Mouse (Mus musculus): ENCODE measurements around the gene Hist1h2br. TPM values are rescaled to one million over a fixed set of nuclear protein-coding genes. Genes with fewer than 3 reads are reported as not detected.
"Not testable (repeated sequence)": the region's sequence is repeated elsewhere in the genome, so short reads cannot be mapped to it uniquely, and the experiment has no call there.

The Hist1h2br gene
- polyA plus RNA-seq, 1 experiment from 2014 or later, result 34.3 TPM

DNA sequence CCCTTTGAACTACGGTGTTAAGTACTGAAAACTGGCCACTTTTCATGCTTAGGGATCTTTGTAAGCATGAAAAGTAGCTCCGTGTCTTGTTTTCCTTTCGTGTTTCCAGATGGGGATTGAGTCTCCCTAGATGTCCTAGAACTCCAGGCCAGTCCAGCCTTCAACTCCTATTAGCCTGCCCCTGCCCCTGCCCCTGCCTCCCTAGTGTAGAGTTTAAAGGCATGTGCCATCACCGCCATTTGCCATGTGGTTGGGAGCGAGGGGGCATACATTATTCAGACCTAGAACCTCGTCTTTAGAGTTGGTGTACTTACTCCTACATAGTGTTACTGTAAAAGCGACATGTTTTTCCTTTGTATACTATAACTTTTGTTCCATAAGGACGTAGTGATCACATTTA is 22.5 kb upstream of the Hist1h2br start:
- not testable (repeated sequence) for H3K4me2 ChIP-seq; H3K27me3 ChIP-seq; H3K4me1 ChIP-seq; ATAC-seq (ENCODE audit: insufficient number of reproducible peaks, insufficient read depth, low FRiP score, low TSS enrichment, low read depth); H3K9me3 ChIP-seq; H3K9ac ChIP-seq; H3K27ac ChIP-seq; H3K36me3 ChIP-seq; H3K4me3 ChIP-seq
- WGBS, result no CpG with 5 or more reads among the region's 8 CpGs

DNA sequence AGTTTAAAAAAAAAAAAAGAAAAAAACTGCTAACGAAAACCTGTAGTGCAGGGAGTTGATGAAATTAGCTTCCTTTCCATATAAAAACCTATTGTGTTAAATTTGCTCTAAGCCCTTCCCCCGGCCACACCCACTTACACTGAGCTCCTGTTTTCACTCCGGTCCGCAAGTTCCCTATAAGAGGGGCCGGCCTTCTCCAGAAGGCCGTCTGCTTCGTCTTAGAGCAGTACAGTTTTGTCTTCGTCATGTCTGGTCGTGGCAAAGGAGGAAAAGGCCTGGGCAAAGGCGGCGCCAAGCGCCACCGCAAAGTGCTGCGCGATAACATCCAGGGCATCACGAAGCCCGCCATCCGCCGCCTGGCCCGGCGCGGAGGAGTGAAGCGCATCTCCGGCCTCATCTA is 22.0 kb upstream of the Hist1h2br start, which contains the start of gene Hist1h4m:
TSS of gene Hist1h4m (plus strand) at position 208 of the 400 bp plus-strand sequence.
- H3K4me2 ChIP-seq, result peak within 1 kb of the TSS; percentile 48
- H3K27ac ChIP-seq, result peak within 1 kb of the TSS; percentile 51; the same call in 1 of the 2 replicates
- not testable (repeated sequence) for H3K9me3 ChIP-seq, H3K4me1 ChIP-seq, H3K36me3 ChIP-seq, H3K27me3 ChIP-seq, H3K9ac ChIP-seq
- peak within 1 kb of the TSS; percentile 26 for H3K4me3 ChIP-seq
- WGBS, result no CpG with 5 or more reads among the region's 24 CpGs
- peak; percentile 64; the same call in 1 of the 2 replicates for ATAC-seq (ENCODE audit: insufficient number of reproducible peaks, insufficient read depth, low FRiP score, low TSS enrichment, low read depth)

DNA sequence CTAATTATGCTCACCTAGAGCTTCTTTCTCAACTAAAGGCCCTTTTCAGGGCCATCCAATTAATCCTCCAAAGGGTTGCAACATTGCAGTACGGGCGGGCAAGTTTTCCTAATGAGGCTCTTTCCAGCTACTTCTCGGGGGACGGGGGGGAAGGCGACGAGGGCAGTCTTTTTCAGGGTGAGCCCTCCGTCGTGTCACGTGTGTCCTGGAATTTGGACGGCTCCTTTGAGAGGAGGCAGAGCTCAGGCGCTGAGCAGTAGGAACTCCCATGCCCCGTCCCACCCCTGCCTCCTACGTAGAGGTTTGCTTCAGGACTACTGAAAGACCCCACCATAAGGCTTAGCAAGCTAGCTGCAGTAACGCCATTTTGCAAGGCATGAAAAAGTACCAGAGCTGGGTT is 21.5 kb upstream of the Hist1h2br start:
- Histone ChIP-seq H3K4me3 (peak overlapping the region; percentile 26), H3K27ac (peak overlapping the region; percentile 51; the same call in 1 of the 2 replicates), H3K4me2 (peak overlapping the region; percentile 48)
- ATAC-seq (ENCODE audit: insufficient number of reproducible peaks, insufficient read depth, low FRiP score, low TSS enrichment, low read depth), result peak; percentile 66
- not testable (repeated sequence) for H3K9me3 ChIP-seq, H3K36me3 ChIP-seq, H3K27me3 ChIP-seq, H3K4me1 ChIP-seq, H3K9ac ChIP-seq
- under 1% methylated on average over 14 of the region's 14 CpGs for WGBS

DNA sequence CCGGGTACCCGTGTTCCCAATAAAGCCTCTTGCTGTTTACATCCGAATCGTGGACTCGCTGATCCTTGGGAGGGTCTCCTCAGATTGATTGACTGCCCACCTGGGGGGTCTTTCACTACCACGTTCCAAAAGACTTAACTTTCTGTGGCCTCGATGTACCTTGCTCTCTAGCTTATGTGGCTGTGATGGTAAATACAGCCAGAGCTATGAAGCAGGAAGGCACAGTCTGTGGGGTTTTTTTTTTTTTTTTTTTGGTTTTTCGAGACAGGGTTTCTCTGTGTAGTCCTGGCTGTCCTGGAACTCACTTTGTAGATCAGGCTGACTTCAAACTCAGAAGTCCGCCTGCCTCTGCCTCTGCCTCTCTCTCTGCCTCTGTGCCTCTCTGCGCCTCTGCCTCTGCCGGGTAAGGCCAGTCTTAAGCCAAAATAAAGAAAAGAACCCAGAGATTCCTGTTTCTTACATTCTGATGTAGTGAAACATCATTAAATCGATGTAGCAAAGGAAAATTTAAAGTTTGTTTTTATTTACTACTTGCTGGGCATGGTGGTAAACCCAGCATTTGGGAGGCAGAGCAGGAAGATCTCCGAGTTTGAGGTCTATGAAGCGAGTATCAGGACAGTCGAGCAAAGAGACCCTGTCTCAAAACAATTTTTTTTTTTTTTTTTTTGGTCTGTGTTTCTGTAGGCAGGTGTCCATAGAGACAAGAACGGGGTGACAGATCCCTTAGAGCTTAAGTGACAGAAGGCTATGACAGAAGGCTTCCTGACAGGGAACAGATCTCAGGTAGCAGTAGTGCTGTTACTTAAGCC is 13.3 kb upstream of the Hist1h2br start:
- H3K27ac ChIP-seq; H3K27me3 ChIP-seq; ATAC-seq (ENCODE audit: insufficient number of reproducible peaks, insufficient read depth, low FRiP score, low TSS enrichment, low read depth); H3K4me3 ChIP-seq; H3K9me3 ChIP-seq; H3K4me2 ChIP-seq; H3K36me3 ChIP-seq; H3K9ac ChIP-seq; H3K4me1 ChIP-seq: not testable (repeated sequence)
- 82% methylated on average over 6 of the region's 16 CpGs for WGBS

DNA sequence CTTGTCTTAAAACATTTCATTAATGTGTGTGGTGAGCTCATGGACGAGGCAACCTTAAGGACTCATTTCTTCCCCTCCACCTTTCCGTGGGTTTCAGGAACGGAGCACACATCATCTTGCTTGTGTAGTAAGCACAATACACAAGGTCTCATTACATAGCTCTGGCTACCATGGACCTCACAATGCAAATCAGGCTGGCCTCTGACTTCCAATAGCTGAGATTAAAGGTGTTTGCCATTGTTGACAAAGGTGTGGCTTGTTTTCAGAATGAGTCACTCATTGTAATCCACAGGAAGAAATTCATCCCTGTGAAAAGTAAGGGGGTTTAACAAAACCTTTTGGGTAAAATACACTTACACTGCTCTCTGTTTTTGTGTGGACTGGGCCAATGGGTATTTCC is 5.0 kb upstream of the Hist1h2br start:
- H3K4me2 ChIP-seq, result no peak overlapping the region
- no peaks in the 10 kb centered on the region for H3K27me3 ChIP-seq
- 80% methylated on average over 3 of the region's 3 CpGs for WGBS
- no peaks in the 10 kb centered on the region for H3K36me3 ChIP-seq
- H3K27ac ChIP-seq, result no peak overlapping the region
- H3K4me3 ChIP-seq, result no peak overlapping the region
- H3K4me1 ChIP-seq, result no peaks in the 10 kb centered on the region
- H3K9ac ChIP-seq, result no peak overlapping the region
- no peaks in the 10 kb centered on the region for H3K9me3 ChIP-seq
- ATAC-seq (ENCODE audit: insufficient number of reproducible peaks, insufficient read depth, low FRiP score, low TSS enrichment, low read depth), result no peak

DNA sequence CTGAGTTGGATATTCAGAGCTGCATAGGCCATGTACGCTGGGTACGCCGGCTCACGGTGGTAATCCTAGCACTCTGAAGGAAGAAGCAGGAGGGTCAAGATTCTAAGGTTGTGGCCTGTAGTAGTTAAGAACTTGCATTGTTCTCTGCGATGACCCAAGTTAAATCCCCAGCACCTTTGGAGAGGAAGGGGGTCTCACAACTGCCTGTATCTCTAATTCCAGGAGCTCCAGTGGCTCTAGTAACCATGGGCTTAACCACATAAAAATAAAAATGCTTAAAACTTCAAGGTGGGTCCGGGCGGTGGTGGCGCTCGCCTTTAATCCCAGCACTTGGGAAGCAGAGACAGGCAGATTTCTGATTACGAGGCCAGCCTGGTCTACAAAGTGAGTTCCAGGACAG is 3.2 kb upstream of the Hist1h2br start:
- H3K4me1 ChIP-seq, result no peaks in the 10 kb centered on the region
- H3K4me2 ChIP-seq, result 0 out of 2 replicates have a peak overlapping the region, but pooled peaks have one; percentile 2
- H3K36me3 ChIP-seq, result no peaks in the 10 kb centered on the region
- H3K9me3 ChIP-seq, result no peaks in the 10 kb centered on the region
- ATAC-seq (ENCODE audit: insufficient number of reproducible peaks, insufficient read depth, low FRiP score, low TSS enrichment, low read depth), result no peak
- peak overlapping the region; percentile 23; the same call in 1 of the 2 replicates for H3K27ac ChIP-seq
- H3K4me3 ChIP-seq, result no peak overlapping the region
- H3K27me3 ChIP-seq, result no peaks in the 10 kb centered on the region
- H3K9ac ChIP-seq, result no peak overlapping the region
- 87% methylated on average over 10 of the region's 10 CpGs for WGBS

DNA sequence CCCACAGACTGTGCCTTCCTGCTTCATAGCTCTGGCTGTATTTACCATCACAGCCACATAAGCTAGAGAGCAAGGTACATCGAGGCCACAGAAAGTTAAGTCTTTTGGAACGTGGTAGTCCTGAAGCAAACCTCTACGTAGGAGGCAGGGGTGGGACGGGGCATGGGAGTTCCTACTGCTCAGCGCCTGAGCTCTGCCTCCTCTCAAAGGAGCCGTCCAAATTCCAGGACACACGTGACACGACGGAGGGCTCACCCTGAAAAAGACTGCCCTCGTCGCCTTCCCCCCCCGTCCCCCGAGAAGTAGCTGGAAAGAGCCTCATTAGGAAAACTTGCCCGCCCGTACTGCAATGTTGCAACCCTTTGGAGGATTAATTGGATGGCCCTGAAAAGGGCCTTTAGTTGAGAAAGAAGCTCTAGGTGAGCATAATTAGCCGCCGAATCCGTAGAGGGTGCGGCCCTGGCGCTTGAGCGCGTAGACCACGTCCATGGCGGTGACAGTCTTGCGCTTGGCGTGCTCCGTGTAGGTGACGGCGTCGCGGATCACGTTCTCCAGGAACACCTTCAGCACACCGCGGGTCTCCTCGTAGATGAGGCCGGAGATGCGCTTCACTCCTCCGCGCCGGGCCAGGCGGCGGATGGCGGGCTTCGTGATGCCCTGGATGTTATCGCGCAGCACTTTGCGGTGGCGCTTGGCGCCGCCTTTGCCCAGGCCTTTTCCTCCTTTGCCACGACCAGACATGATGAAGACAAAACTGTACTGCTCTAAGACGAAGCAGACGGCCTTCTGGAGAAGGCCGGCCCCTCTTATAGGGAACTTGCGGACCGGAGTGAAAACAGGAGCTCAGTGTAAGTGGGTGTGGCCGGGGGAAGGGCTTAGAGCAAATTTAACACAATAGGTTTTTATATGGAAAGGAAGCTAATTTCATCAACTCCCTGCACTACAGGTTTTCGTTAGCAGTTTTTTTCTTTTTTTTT is 1.8 kb upstream of the Hist1h2br start, which contains the start of gene Hist1h4n:
TSS of gene Hist1h4n (minus strand) at position 779 of the 977 bp plus-strand sequence.
- H3K27me3 ChIP-seq, H3K9me3 ChIP-seq, H3K4me1 ChIP-seq, H3K36me3 ChIP-seq: not testable (repeated sequence)
- ATAC-seq (ENCODE audit: insufficient number of reproducible peaks, insufficient read depth, low FRiP score, low TSS enrichment, low read depth), result peak; percentile 83
- Histone ChIP-seq H3K4me2 (peak within 1 kb of the TSS; percentile 50), H3K4me3 (peak within 1 kb of the TSS; percentile 29; the same call in 1 of the 2 replicates), H3K9ac (peak within 1 kb of the TSS; percentile 49; the same call in 1 of the 2 replicates), H3K27ac (peak within 1 kb of the TSS; percentile 66)
- under 1% methylated on average over 26 of the region's 58 CpGs for WGBS

DNA sequence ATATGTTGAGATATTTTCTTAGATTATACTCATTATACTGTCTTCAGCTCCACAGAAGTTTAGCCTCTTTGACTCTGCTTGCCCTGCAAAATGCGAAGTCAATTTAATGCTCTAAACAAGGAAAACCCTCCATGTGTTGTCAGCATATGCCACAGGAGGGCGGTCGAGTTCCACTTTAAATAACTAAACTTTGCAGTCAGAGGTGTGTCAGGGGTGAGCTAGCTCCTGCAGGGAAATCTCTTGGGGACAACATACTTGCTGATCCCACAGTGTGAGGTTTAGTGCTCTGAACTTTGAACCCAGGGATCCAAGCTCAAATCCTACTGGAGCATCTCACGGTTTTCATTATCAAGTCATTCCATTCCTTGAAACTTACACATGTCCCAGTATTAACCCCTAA is 7.0 kb downstream of the Hist1h2br start:
- H3K9ac ChIP-seq, H3K4me2 ChIP-seq, H3K4me3 ChIP-seq, H3K9me3 ChIP-seq, H3K4me1 ChIP-seq, H3K27ac ChIP-seq, H3K36me3 ChIP-seq, H3K27me3 ChIP-seq: not testable (repeated sequence)
- no CpG with 5 or more reads among the region's 4 CpGs for WGBS
- ATAC-seq (ENCODE audit: insufficient number of reproducible peaks, insufficient read depth, low FRiP score, low TSS enrichment, low read depth), result 0 out of 2 replicates have a peak, but pooled peaks have one; percentile 52

DNA sequence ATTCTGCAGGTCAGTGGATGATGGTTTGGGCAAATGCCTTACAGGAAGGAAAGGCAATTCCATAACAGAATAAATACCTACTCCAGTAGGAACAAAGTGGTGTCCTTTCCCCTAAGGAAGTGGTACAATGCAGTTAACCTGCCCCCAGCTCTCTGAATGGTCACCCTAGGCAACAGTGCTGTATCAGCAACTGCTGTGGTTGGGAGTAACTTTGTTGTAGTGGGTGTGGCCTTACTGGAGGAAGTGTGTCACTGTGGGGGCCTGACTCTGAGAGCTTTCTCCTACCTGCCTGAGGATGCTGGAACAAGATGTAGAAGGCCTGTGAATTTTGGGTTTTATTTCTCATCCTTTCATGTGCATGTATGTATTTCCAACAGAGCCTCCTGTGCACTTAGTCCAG is 12.8 kb downstream of the Hist1h2br start:
- not testable (repeated sequence) for H3K27me3 ChIP-seq; H3K4me2 ChIP-seq; H3K4me1 ChIP-seq; H3K36me3 ChIP-seq; ATAC-seq (ENCODE audit: insufficient number of reproducible peaks, insufficient read depth, low FRiP score, low TSS enrichment, low read depth); H3K9me3 ChIP-seq; H3K9ac ChIP-seq; H3K4me3 ChIP-seq; H3K27ac ChIP-seq

DNA sequence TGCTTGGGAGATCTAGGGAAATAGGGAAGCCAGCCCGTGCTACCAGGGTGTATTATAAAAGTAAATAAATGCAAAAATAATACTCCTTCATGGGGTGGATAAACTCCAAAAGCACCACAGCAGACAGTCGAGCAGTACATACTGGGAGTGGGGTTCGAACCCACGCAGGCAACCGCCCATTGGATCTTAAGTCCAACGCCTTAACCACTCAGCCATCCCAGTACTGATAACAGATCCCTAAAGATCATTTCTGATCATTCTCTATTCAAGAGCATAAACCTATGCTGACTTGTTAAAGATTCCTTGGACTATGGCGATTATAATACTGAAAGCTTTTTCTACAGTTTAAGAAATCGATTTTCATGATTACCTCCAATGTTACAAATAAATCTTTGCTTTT is 14.3 kb downstream of the Hist1h2br start:
- Histone ChIP-seq H3K4me2 (no peak overlapping the region), H3K36me3 (no peaks in the 10 kb centered on the region), H3K4me1 (no peaks in the 10 kb centered on the region), H3K4me3 (no peak overlapping the region), H3K27ac (no peak overlapping the region), H3K9me3 (no peaks in the 10 kb centered on the region), H3K9ac (no peak overlapping the region), H3K27me3 (no peaks in the 10 kb centered on the region)
- WGBS, result 17% methylated on average over 8 of the region's 8 CpGs
- no peak for ATAC-seq (ENCODE audit: insufficient number of reproducible peaks, insufficient read depth, low FRiP score, low TSS enrichment, low read depth)

DNA sequence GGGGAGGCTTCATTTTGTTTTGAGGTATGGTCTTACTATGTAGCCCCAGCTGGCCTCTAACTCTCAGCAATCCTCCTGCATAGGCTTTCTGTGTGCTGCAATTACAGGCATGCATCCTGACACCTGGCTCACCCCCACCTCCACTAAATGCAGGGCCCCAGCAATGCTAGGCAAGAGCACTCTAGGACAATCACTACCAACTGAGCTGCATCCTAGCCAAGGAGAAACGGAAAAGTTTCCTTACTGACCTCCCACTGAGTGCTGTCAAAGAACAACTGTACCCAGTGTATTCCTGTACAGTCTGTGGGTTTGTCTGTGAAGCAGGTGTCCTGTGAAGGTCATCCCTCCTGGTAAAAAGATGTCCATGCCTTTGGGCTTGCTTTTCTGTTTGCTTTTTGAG is 17.2 kb downstream of the Hist1h2br start:
- not testable (repeated sequence) for H3K36me3 ChIP-seq; H3K9ac ChIP-seq; H3K9me3 ChIP-seq; H3K27me3 ChIP-seq; ATAC-seq (ENCODE audit: insufficient number of reproducible peaks, insufficient read depth, low FRiP score, low TSS enrichment, low read depth); H3K4me3 ChIP-seq; H3K27ac ChIP-seq; H3K4me2 ChIP-seq; H3K4me1 ChIP-seq
- 38% methylated on average over 1 of the region's 1 CpGs for WGBS
